Mouse (Mus musculus): ENCODE data around the gene Rpl13a. TPM values are rescaled to one million over a fixed set of nuclear protein-coding genes. Genes with fewer than 3 reads are reported as not detected.
"Not testable (repeated sequence)": the region's sequence is repeated elsewhere in the genome, so short reads cannot be mapped to it uniquely, and the experiment has no call there.

Gene Rpl13a
- polyA plus RNA-seq (2014; fragmentation: Nextera tagmentation; extraction: Ambion mirVana): 1,145 and 1,168 TPM in 2 replicates

DNA sequence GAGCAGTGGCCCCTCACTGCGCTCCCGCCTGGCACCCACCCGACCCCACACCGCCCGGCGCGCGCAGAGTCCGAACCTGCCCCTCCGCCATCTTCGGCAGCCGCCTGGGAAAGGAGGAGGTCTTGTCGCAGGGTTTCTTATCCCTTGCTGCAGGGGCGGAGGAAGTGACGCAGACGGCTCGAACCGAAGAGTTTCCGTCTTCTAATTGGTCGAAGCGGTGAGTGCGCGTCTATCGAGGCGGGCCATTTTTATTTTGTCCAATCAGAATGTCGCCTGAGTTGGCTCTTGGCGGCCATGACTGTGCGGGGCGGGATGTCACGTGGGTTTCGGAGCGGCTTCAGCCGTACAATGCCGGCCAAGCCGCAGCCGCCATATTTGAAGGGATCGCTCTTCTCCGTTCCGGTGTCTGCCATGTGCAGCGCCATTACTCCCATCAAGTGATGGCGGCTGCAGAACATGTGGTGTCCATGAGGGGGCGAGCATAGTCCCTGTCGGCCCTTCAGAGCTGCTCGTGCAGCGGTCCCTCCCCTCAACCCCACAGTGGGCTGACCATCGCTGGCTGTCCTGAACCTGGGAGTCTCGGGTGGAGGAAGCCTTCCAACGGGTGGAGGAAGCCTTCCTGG is at the start of gene Rpl13a:
Gene Rpl13a, minus strand, starts transcription at position 138 of the 623 bp plus-strand sequence.
- Histone ChIP-seq H3K36me3 (ENCODE audit: control insufficient read depth, insufficient read depth, low read length) (peaks cover 21% of the 10 kb centered on the region), H3K9ac (ENCODE audit: low read depth, low read length) (peak within 1 kb of the TSS; percentile 100), H3K27me3 (ENCODE audit: control insufficient read depth, insufficient read depth, low read length) (no peaks in the 10 kb centered on the region), H3K4me1 (replicated peaks; ENCODE audit: control insufficient read depth, insufficient read depth, low read length) (peaks cover 8% of the 10 kb centered on the region), H3K4me2 (replicated peaks; ENCODE audit: low read depth, low read length) (peak within 1 kb of the TSS; percentile 93), H3K4me3 (ENCODE audit: low read depth, low read length) (peak within 1 kb of the TSS; percentile 99), H3K27ac (ENCODE audit: low read depth, low read length) (peak within 1 kb of the TSS; percentile 93), H3K9me3 (ENCODE audit: control insufficient read depth, low read length) (no peaks in the 10 kb centered on the region)
- under 1% methylated on average over 48 of the region's 48 CpGs for WGBS
- ATAC-seq (ENCODE audit: low FRiP score) (peak; percentile 94), DNase-seq (ENCODE audit: low spot score) (peak; percentile 98)

DNA sequence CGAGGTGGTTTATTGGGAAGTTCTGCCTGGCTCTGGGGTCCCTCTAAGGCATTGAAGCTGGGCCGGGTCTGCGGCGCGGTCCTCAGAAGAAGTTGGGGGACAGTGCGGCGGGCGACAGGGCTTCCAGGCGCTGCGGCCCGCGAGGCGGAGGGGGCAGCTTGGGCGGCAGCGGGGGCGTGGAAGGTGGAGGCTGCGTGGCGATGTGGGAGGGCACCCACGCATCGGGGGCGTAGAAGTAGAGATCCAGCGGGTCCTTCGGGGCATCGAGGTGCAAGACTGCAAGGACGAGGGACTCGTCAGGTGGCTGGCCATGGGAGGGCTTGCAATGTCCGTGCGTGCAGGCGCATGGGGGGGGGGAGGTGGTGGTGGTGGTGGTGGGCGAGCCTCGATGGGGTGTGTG is 47.8 kb upstream of the Rpl13a start:
- H3K4me2 ChIP-seq (replicated peaks; ENCODE audit: low read depth, low read length): no peak overlapping the region

DNA sequence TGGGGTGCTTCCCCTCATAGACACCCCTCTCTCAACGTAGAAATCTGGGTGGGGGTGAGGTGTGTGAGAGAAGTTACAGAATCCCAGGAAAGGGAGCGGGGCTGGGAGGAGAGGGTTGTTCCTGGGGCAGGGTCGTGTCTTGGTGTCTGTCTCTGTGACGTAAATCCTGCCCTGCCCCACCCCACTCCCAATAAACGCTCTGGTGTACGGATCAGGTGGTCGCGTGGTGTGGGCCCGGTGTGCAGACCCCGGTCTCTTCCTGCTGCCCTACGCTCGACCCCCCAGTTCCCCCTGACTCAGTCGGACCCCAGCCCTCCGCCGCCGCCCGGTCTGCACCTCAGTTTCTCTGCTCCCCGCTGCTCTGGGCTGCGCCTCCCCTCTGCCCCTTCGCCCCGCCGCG is 47.4 kb upstream of the Rpl13a start:
- H3K9me3 ChIP-seq (ENCODE audit: control insufficient read depth, low read length): 0 out of 2 replicates have a peak, but pooled peaks cover 3% of the 10 kb centered on the region
- peaks cover 76% of the 10 kb centered on the region for H3K27me3 ChIP-seq (ENCODE audit: control insufficient read depth, insufficient read depth, low read length)
- 2% methylated on average over 22 of the region's 23 CpGs for WGBS
- H3K4me3 ChIP-seq (ENCODE audit: low read depth, low read length): no peak overlapping the region
- H3K36me3 ChIP-seq (ENCODE audit: control insufficient read depth, insufficient read depth, low read length): no peaks in the 10 kb centered on the region
- no peak overlapping the region for H3K9ac ChIP-seq (ENCODE audit: low read depth, low read length)
- DNase-seq (ENCODE audit: low spot score) (no peak), ATAC-seq (ENCODE audit: low FRiP score) (no peak)
- H3K27ac ChIP-seq (ENCODE audit: low read depth, low read length): no peak overlapping the region
- no peak overlapping the region for H3K4me2 ChIP-seq (replicated peaks; ENCODE audit: low read depth, low read length)
- H3K4me1 ChIP-seq (replicated peaks; ENCODE audit: control insufficient read depth, insufficient read depth, low read length): peaks cover 6% of the 10 kb centered on the region; the same call in 1 of the 2 replicates

More for the DNA sequence above, 47.8 kb upstream of the Rpl13a start:
- Histone ChIP-seq H3K36me3 (ENCODE audit: control insufficient read depth, insufficient read depth, low read length) (no peaks in the 10 kb centered on the region), H3K27me3 (ENCODE audit: control insufficient read depth, insufficient read depth, low read length) (peaks cover 78% of the 10 kb centered on the region), H3K9ac (ENCODE audit: low read depth, low read length) (no peak overlapping the region), H3K9me3 (ENCODE audit: control insufficient read depth, low read length) (0 out of 2 replicates have a peak, but pooled peaks cover 3% of the 10 kb centered on the region), H3K27ac (ENCODE audit: low read depth, low read length) (no peak overlapping the region), H3K4me1 (replicated peaks; ENCODE audit: control insufficient read depth, insufficient read depth, low read length) (peaks cover 6% of the 10 kb centered on the region; the same call in 1 of the 2 replicates), H3K4me3 (ENCODE audit: low read depth, low read length) (no peak overlapping the region)
- DNase-seq (ENCODE audit: low spot score): no peak
- ATAC-seq (ENCODE audit: low FRiP score): no peak
- WGBS: 0% methylated on average over 24 of the region's 31 CpGs

DNA sequence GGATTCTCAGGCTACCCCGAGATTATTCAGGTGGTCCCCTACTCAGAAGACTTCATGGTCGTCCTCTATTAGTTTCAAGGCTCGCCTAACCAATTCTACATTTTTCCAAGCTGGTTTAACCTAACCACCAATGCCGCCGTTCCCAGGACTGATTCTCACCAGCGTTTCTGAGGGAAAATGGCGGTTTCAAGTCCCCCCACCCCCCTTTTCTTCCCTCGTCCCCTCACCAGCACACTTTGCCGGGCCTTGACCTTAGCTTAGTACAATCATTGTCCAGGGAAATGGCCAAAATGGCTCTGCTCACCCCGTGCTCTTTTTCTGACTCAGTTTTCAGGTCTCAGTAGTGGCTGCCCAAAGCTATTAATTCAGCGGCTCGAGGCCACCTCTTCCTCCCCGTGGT is 46.8 kb upstream of the Rpl13a start:
- Histone ChIP-seq H3K36me3 (ENCODE audit: control insufficient read depth, insufficient read depth, low read length) (no peaks in the 10 kb centered on the region), H3K4me3 (ENCODE audit: low read depth, low read length) (no peak overlapping the region), H3K9ac (ENCODE audit: low read depth, low read length) (no peak overlapping the region), H3K4me1 (replicated peaks; ENCODE audit: control insufficient read depth, insufficient read depth, low read length) (peaks cover 6% of the 10 kb centered on the region; the same call in 1 of the 2 replicates), H3K9me3 (ENCODE audit: control insufficient read depth, low read length) (peaks cover 3% of the 10 kb centered on the region; the same call in 1 of the 2 replicates), H3K27me3 (ENCODE audit: control insufficient read depth, insufficient read depth, low read length) (peaks cover 73% of the 10 kb centered on the region), H3K4me2 (replicated peaks; ENCODE audit: low read depth, low read length) (no peak overlapping the region), H3K27ac (ENCODE audit: low read depth, low read length) (no peak overlapping the region)
- DNase-seq (ENCODE audit: low spot score) (peak; percentile 46), ATAC-seq (ENCODE audit: low FRiP score) (no peak)
- WGBS: 2% methylated on average over 13 of the region's 13 CpGs

DNA sequence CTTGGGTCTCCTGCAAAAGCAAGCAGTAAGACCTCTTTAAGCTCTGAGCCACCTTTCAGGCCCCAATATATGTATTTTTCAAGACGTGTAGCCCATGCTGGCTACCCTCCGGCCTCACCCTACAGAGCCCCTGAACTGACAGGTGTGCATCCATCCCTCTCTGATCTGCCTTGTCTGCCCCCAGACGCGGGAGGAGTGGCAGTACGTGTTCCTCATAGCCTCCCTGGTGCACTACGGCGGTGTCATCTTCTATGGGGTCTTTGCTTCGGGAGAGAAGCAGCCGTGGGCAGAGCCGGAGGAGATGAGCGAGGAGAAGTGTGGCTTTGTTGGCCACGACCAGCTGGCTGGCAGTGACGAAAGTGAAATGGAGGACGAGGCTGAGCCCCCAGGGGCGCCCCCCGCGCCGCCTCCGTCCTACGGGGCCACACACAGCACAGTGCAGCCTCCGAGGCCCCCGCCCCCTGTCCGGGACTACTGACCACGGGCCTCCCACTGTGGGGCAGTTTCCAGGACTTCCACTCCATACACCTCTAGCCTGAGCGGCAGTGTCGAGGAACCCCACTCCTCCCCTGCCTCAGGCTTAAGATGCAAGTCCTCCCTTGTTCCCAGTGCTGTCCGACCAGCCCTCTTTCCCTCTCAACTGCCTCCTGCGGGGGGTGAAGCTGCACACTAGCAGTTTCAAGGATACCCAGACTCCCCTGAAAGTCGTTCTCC is 46.2 kb upstream of the Rpl13a start:
- no peak overlapping the region for H3K9ac ChIP-seq (ENCODE audit: low read depth, low read length)
- H3K27me3 ChIP-seq (ENCODE audit: control insufficient read depth, insufficient read depth, low read length): peaks cover 67% of the 10 kb centered on the region
- ATAC-seq (ENCODE audit: low FRiP score) (no peak), DNase-seq (ENCODE audit: low spot score) (peak; percentile 51)
- H3K27ac ChIP-seq (ENCODE audit: low read depth, low read length): no peak overlapping the region
- peaks cover 8% of the 10 kb centered on the region; the same call in 1 of the 2 replicates for H3K9me3 ChIP-seq (ENCODE audit: control insufficient read depth, low read length)
- H3K4me1 ChIP-seq (replicated peaks; ENCODE audit: control insufficient read depth, insufficient read depth, low read length): peaks cover 6% of the 10 kb centered on the region; the same call in 1 of the 2 replicates
- H3K36me3 ChIP-seq (ENCODE audit: control insufficient read depth, insufficient read depth, low read length): no peaks in the 10 kb centered on the region
- H3K4me3 ChIP-seq (ENCODE audit: low read depth, low read length): no peak overlapping the region
- no peak overlapping the region; the same call in 1 of the 2 replicates for H3K4me2 ChIP-seq (replicated peaks; ENCODE audit: low read depth, low read length)
- WGBS: 3% methylated on average over 29 of the region's 29 CpGs

DNA sequence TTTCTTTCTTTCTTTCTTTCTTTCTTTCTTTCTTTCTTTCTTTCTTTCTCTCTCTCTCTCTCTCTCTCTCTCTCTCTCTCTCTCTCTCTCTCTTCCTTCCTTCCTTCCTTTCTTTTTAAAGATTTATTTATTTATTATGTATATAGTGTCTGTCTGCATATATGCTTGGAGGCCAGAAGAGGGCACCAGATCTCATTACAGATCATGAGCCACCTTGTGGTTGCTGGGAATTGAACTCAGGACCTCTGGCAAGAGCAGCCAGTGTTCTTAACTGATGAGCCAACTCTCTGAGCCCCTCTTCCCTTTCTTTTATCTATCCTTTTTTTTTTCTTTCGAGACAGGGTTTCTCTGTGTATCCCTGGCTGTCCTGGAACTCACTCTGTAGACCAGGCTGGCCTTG is 45.2 kb upstream of the Rpl13a start:
- H3K27ac ChIP-seq (ENCODE audit: low read depth, low read length); ATAC-seq (ENCODE audit: low FRiP score); DNase-seq (ENCODE audit: low spot score); H3K4me2 ChIP-seq (replicated peaks; ENCODE audit: low read depth, low read length); H3K9ac ChIP-seq (ENCODE audit: low read depth, low read length); H3K36me3 ChIP-seq (ENCODE audit: control insufficient read depth, insufficient read depth, low read length); H3K4me1 ChIP-seq (replicated peaks; ENCODE audit: control insufficient read depth, insufficient read depth, low read length); H3K4me3 ChIP-seq (ENCODE audit: low read depth, low read length): not testable (repeated sequence)
- H3K9me3 ChIP-seq (ENCODE audit: control insufficient read depth, low read length): peaks cover 14% of the 10 kb centered on the region
- H3K27me3 ChIP-seq (ENCODE audit: control insufficient read depth, insufficient read depth, low read length): peaks cover 68% of the 10 kb centered on the region
- WGBS: 44% methylated on average over 1 of the region's 1 CpGs

DNA sequence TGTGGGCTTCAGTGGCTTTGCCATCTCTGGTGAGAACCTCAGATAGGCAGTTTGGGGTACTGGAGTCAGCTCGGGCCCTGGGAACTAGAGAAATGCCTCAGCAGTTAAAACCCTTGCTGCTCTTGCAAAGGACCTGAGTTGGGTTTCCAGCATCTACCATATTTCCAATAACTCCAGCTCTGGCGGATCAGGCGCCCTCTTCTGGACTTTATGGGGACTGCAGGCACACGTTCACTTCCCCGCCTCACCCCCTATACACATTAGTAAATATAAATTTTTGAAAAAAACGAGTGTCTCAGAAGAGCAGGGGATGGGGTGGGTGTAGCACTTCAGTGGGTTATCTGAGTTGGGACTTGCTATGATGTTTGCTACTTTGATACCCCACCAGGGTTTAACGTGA is 44.4 kb upstream of the Rpl13a start:
- peaks cover 14% of the 10 kb centered on the region for H3K9me3 ChIP-seq (ENCODE audit: control insufficient read depth, low read length)
- peaks cover 8% of the 10 kb centered on the region; the same call in 1 of the 2 replicates for H3K4me1 ChIP-seq (replicated peaks; ENCODE audit: control insufficient read depth, insufficient read depth, low read length)
- ATAC-seq (ENCODE audit: low FRiP score): no peak
- peaks cover 68% of the 10 kb centered on the region for H3K27me3 ChIP-seq (ENCODE audit: control insufficient read depth, insufficient read depth, low read length)
- H3K9ac ChIP-seq (ENCODE audit: low read depth, low read length): no peak overlapping the region
- no peak overlapping the region for H3K4me3 ChIP-seq (ENCODE audit: low read depth, low read length)
- H3K36me3 ChIP-seq (ENCODE audit: control insufficient read depth, insufficient read depth, low read length): no peaks in the 10 kb centered on the region
- no peak overlapping the region for H3K27ac ChIP-seq (ENCODE audit: low read depth, low read length)
- peak; percentile 34 for DNase-seq (ENCODE audit: low spot score)
- no peak overlapping the region for H3K4me2 ChIP-seq (replicated peaks; ENCODE audit: low read depth, low read length)
- WGBS: 61% methylated on average over 7 of the region's 7 CpGs

- 86% methylated on average over 3 of the region's 3 CpGs for WGBS
- no peak for DNase-seq (ENCODE audit: low spot score)
- Histone ChIP-seq H3K9ac (ENCODE audit: low read depth, low read length) (no peak overlapping the region), H3K27ac (ENCODE audit: low read depth, low read length) (no peak overlapping the region), H3K4me2 (replicated peaks; ENCODE audit: low read depth, low read length) (no peak overlapping the region), H3K9me3 (ENCODE audit: control insufficient read depth, low read length) (peaks cover 14% of the 10 kb centered on the region), H3K27me3 (ENCODE audit: control insufficient read depth, insufficient read depth, low read length) (peaks cover 65% of the 10 kb centered on the region), H3K4me3 (ENCODE audit: low read depth, low read length) (no peak overlapping the region), H3K36me3 (ENCODE audit: control insufficient read depth, insufficient read depth, low read length) (no peaks in the 10 kb centered on the region), H3K4me1 (replicated peaks; ENCODE audit: control insufficient read depth, insufficient read depth, low read length) (0 out of 2 replicates have a peak, but pooled peaks cover 2% of the 10 kb centered on the region)
- no peak for ATAC-seq (ENCODE audit: low FRiP score)
These were observed 40.9 kb upstream of the Rpl13a start for GRCm38 (mm10) chr7:45169495-45169894.

Measured in hindbrain, embryonic 11.5 days (tissue).